Mouse (Mus musculus) embryonic facial prominence, embryonic 15.5 days (tissue): Measurements from ENCODE around the gene Tmem120a. TPM values are rescaled to one million over a fixed set of nuclear protein-coding genes. Genes with fewer than 3 reads are reported as not detected.

Experiments
- ATAC-seq: fragments of 200-750 bp; cut with Nextera tagmentation; 2 replicates; pipeline ENCODE4 v1.8.0; 2017; ENCODE audit warnings: low read depth, moderate TSS enrichment; ENCODE audit not compliant: insufficient number of reproducible peaks, low FRiP score, low TSS enrichment
- H3K27ac ChIP-seq: fragments of 300-500 bp; sonication (generic); replicated peaks from 2 replicates; pipeline ENCODE4 v1.5.1; 2015; ENCODE audit warnings: mild to moderate bottlenecking, inconsistent platforms
- H3K27me3 ChIP-seq: fragments of 300-500 bp; sonication (generic); 2 replicates; pipeline ENCODE4 v1.6.1; 2015; ENCODE audit warnings: inconsistent platforms
- H3K36me3 ChIP-seq: fragments of 300-500 bp; sonication (generic); 2 replicates; pipeline ENCODE4 v1.6.1; 2015; ENCODE audit warnings: mild to moderate bottlenecking, inconsistent platforms
- H3K4me1 ChIP-seq: fragments of 300-500 bp; sonication (generic); 2 replicates; pipeline ENCODE4 v1.6.1; 2015; ENCODE audit warnings: inconsistent platforms
- H3K4me2 ChIP-seq: fragments of 300-500 bp; sonication (generic); replicated peaks from 2 replicates; pipeline ENCODE4 v1.6.1; 2015; ENCODE audit warnings: mild to moderate bottlenecking, inconsistent platforms
- H3K4me3 ChIP-seq: fragments of 300-500 bp; sonication (generic); replicated peaks from 2 replicates; pipeline ENCODE4 v1.5.1; 2015; ENCODE audit warnings: mild to moderate bottlenecking, inconsistent platforms
- H3K9ac ChIP-seq: fragments of 300-500 bp; sonication (generic); 2 replicates; pipeline ENCODE4 v1.6.1; 2015; ENCODE audit warnings: inconsistent platforms
- H3K9me3 ChIP-seq: fragments of 300-500 bp; sonication (generic); replicated peaks from 2 replicates; pipeline ENCODE4 v1.6.1; 2016; ENCODE audit warnings: inconsistent platforms
- WGBS: fragments of 180-500 bp; shearing (Covaris S2); methylation state at CpG from one replicate; pipeline ENCODE4 v1.1.7; 2015; 5-methylcytosine and 5-hydroxymethylcytosine counted together
- polyA plus RNA-seq: library from polyadenylated mRNA; unstranded; fragments of >200 nt; fragmentation: Nextera tagmentation; extraction: Ambion mirVana; gene quantifications from 2 replicates; pipeline ENCODE4 v1.2.1, GENCODE M21; 2015

The Tmem120a gene
- polyA plus RNA-seq, 1 experiment from 2014 or later, result 42.7 TPM

- Histone ChIP-seq H3K27ac (no peak overlapping the region), H3K4me1 (peaks cover 4% of the 10 kb centered on the region; the same call in 1 of the 2 replicates), H3K27me3 (no peaks in the 10 kb centered on the region), H3K9ac (no peak overlapping the region), H3K4me2 (no peak overlapping the region), H3K9me3 (0 out of 2 replicates have a peak, but pooled peaks cover 4% of the 10 kb centered on the region), H3K36me3 (no peaks in the 10 kb centered on the region), H3K4me3 (no peak overlapping the region)
- no peak for ATAC-seq
- 72% methylated on average over 2 of the region's 2 CpGs for WGBS
Observed at GRCm38 (mm10) chr5:135751595-135751994, 7.3 kb upstream of the Tmem120a start.

- no peak for ATAC-seq
- H3K4me2 ChIP-seq, result no peak overlapping the region
- H3K4me1 ChIP-seq, result peaks cover 4% of the 10 kb centered on the region; the same call in 1 of the 2 replicates
- 67% methylated on average over 1 of the region's 1 CpGs for WGBS
- H3K27ac ChIP-seq, result no peak overlapping the region
- no peaks in the 10 kb centered on the region for H3K27me3 ChIP-seq
- H3K36me3 ChIP-seq, result no peaks in the 10 kb centered on the region
- 0 out of 2 replicates have a peak, but pooled peaks cover 4% of the 10 kb centered on the region for H3K9me3 ChIP-seq
- no peak overlapping the region for H3K4me3 ChIP-seq
- no peak overlapping the region for H3K9ac ChIP-seq
Observed at GRCm38 (mm10) chr5:135751041-135751440, 6.8 kb upstream of the Tmem120a start.

DNA sequence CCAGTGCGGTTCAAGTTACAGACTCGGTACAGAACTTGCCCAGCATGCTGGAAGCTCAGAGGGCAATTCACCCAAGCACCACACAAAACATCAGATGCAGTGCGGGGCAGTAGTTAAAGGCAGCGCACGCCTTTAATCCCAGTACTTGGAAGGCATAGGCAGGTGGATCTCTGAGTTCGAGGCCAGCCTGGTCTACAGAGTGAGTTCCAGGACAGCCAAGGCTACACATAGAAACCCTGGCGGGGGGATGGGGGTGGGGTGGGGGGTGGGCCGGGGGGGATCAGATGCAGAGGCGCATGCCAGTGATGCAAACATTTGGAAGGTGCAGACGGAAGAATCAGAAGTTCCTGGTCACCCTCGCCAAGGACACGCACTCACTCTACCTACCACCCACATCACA is 494 bp upstream of the Tmem120a start:
- Histone ChIP-seq H3K27ac (peak overlapping the region; percentile 79), H3K9me3 (0 out of 2 replicates have a peak, but pooled peaks cover 4% of the 10 kb centered on the region), H3K27me3 (no peaks in the 10 kb centered on the region), H3K4me3 (peak overlapping the region; percentile 80), H3K9ac (no peak overlapping the region), H3K36me3 (peaks cover 7% of the 10 kb centered on the region; the same call in 1 of the 2 replicates), H3K4me1 (peaks cover 25% of the 10 kb centered on the region), H3K4me2 (peak overlapping the region; percentile 93)
- 18% methylated on average over 12 of the region's 12 CpGs for WGBS
- no peak for ATAC-seq

DNA sequence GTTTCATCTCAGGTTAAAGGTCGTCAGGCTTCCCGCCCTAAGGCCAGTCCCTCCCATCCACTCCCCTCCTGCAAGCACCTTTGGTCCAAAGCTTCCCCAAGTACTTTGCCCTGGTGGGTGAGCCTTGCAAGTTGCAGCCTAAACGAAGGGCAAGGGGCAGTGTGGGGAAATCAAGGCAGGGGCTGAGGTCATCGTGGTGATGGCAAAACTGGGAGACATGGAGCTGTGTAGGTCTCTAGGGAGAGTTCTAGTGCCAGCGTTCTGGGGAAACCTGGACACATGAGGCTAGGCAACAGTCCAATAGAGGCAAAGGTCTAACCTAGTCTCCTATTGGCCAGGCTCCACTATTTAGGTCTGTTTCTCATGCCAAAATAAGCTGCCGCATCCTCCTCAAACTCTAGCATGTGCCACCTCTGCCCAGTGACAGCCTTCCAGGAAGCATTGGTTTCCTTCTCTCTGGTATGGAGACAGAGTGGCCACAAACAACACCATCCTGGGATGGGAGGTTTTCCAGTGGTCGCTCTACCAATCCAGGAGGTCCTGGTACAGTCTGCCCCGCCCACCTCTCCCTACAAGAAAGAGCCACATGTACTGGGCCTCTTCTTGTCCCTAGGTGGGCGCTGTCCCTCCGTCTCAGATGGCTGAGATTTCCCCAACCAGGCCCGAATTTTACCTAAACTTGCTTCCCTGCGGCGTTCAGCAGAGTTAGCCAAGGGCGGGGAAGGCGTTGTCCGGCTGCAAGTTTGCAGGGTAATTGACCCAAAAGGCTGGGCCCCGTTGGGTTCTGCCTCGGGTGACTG is 1.1 kb downstream of the Tmem120a start:
- peak; percentile 54; the same call in 1 of the 2 replicates for ATAC-seq
- H3K36me3 ChIP-seq, result peaks cover 7% of the 10 kb centered on the region; the same call in 1 of the 2 replicates
- H3K9me3 ChIP-seq, result 0 out of 2 replicates have a peak, but pooled peaks cover 4% of the 10 kb centered on the region
- H3K4me1 ChIP-seq, result peaks cover 25% of the 10 kb centered on the region
- H3K9ac ChIP-seq, result peak overlapping the region; percentile 70
- WGBS, result 17% methylated on average over 18 of the region's 18 CpGs
- H3K4me2 ChIP-seq, result peak overlapping the region; percentile 93
- no peaks in the 10 kb centered on the region for H3K27me3 ChIP-seq
- H3K27ac ChIP-seq, result no peak overlapping the region
- H3K4me3 ChIP-seq, result peak overlapping the region; percentile 80

DNA sequence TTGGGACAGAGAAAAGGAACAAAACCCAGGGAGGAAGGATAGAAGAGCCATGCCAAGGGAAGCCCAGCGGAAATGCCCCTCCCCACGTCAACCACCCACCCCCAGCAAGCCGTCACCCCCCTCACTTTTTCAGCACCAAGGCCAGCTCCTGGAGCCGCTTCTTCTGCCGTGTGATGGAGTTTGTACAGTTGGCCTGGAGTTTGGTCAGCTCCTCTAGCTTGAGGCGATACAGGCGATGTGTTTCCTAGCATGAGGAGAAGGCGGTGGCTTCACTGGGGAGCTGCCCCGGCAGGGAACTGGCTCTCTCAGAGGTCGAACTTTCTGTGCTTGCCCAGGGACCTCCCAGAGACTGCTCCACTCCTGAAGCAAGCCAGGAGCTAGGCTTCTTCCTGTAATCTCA is 2.1 kb downstream of the Tmem120a start:
- peaks cover 25% of the 10 kb centered on the region for H3K4me1 ChIP-seq
- ATAC-seq, result no peak
- no peak overlapping the region for H3K27ac ChIP-seq
- no peaks in the 10 kb centered on the region for H3K27me3 ChIP-seq
- no peak overlapping the region for H3K4me2 ChIP-seq
- no peak overlapping the region for H3K9ac ChIP-seq
- H3K9me3 ChIP-seq, result no peaks in the 10 kb centered on the region
- H3K36me3 ChIP-seq, result peaks cover 14% of the 10 kb centered on the region; the same call in 1 of the 2 replicates
- WGBS, result 57% methylated on average over 10 of the region's 10 CpGs
- H3K4me3 ChIP-seq, result no peak overlapping the region

DNA sequence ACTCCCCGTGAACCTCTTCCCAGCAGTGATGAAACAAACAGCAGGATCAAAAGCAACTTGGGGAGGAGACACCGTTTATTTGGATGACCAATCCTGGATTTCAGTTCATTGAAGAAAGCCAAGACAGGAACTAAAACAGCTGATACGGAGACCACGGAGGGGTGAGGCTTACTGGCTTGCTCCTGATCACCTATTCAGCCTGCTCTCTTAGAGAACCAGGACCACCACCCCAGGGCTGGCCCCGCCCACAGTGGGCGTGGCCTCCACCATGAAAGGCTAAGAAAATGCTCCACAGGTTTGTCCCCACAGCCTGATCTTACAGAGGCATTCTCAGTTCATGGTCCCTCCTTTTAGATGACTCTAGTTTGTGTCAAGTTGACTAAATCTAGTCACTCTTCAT is 6.0 kb downstream of the Tmem120a start:
- no peak for ATAC-seq
- Histone ChIP-seq H3K4me2 (no peak overlapping the region), H3K9ac (no peak overlapping the region), H3K36me3 (peaks cover 52% of the 10 kb centered on the region), H3K27ac (no peak overlapping the region), H3K4me1 (peaks cover 12% of the 10 kb centered on the region), H3K4me3 (no peak overlapping the region), H3K9me3 (no peaks in the 10 kb centered on the region), H3K27me3 (no peaks in the 10 kb centered on the region)
- WGBS, result 24% methylated on average over 6 of the region's 6 CpGs

- Histone ChIP-seq H3K9me3 (no peaks in the 10 kb centered on the region), H3K4me2 (no peak overlapping the region), H3K27ac (no peak overlapping the region), H3K4me1 (0 out of 2 replicates have a peak, but pooled peaks cover under 1% of the 10 kb centered on the region), H3K27me3 (no peaks in the 10 kb centered on the region), H3K4me3 (no peak overlapping the region), H3K9ac (no peak overlapping the region), H3K36me3 (peaks cover 64% of the 10 kb centered on the region)
- no peak for ATAC-seq
- WGBS, result 74% methylated on average over 7 of the region's 7 CpGs
Observed at GRCm38 (mm10) chr5:135737154-135737553, 7.1 kb downstream of the Tmem120a start.

DNA sequence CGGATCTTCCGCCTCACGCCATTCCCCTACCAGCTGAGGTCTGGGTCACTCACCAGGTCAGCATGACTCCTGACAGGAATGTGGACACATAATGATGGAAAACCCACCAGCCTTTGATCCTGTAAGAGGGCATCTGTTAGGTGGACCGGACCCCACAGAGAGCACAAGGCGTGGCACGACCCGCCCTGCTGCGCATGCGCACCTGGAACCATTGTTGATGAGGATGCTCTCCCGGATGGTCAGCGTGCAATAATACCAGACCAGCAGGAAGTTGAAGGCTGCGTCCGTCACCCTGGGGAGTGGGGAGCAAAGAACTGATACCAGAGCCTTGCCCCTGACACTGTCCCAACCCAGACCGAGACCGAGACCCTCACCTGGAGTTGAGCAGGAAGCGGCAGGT is 7.7 kb downstream of the Tmem120a start:
- Histone ChIP-seq H3K4me3 (no peak overlapping the region), H3K9me3 (no peaks in the 10 kb centered on the region), H3K4me1 (no peaks in the 10 kb centered on the region), H3K4me2 (no peak overlapping the region), H3K27ac (no peak overlapping the region), H3K27me3 (no peaks in the 10 kb centered on the region), H3K36me3 (peaks cover 66% of the 10 kb centered on the region), H3K9ac (no peak overlapping the region)
- 92% methylated on average over 16 of the region's 16 CpGs for WGBS
- no peak for ATAC-seq

DNA sequence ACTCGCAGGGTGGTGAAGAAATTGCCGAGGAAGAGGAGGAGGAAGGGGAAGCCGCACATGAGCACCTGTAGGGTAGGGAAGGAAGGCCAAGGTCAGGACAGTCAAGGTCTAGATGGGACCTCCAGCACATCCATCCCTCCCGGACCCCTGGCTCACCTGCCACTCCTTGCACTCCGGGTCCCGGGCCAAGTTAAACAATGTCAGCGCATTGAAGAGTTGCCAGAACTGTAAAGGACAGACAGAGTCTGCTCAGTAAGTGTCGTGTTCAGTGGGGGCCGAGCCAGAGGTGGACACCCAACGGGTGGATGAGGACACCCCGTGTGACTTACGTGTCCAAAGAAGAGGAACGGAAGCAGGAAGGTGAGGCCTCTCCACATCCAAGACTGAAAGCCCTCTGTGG is 8.5 kb downstream of the Tmem120a start:
- no peaks in the 10 kb centered on the region for H3K27me3 ChIP-seq
- no peak overlapping the region for H3K27ac ChIP-seq
- peaks cover 71% of the 10 kb centered on the region for H3K36me3 ChIP-seq
- no peak for ATAC-seq
- 92% methylated on average over 13 of the region's 13 CpGs for WGBS
- no peaks in the 10 kb centered on the region for H3K9me3 ChIP-seq
- no peak overlapping the region for H3K4me2 ChIP-seq
- no peaks in the 10 kb centered on the region for H3K4me1 ChIP-seq
- no peak overlapping the region for H3K4me3 ChIP-seq
- H3K9ac ChIP-seq, result no peak overlapping the region

GRCm38 (mm10) chr5:135734057-135734680 is 10.1 kb downstream of the Tmem120a start:
- Histone ChIP-seq H3K4me1 (no peaks in the 10 kb centered on the region), H3K4me3 (no peak overlapping the region), H3K36me3 (peaks cover 86% of the 10 kb centered on the region), H3K9me3 (no peaks in the 10 kb centered on the region), H3K9ac (no peak overlapping the region), H3K27me3 (no peaks in the 10 kb centered on the region), H3K4me2 (no peak overlapping the region), H3K27ac (no peak overlapping the region)
- 92% methylated on average over 42 of the region's 42 CpGs for WGBS
- no peak for ATAC-seq

DNA sequence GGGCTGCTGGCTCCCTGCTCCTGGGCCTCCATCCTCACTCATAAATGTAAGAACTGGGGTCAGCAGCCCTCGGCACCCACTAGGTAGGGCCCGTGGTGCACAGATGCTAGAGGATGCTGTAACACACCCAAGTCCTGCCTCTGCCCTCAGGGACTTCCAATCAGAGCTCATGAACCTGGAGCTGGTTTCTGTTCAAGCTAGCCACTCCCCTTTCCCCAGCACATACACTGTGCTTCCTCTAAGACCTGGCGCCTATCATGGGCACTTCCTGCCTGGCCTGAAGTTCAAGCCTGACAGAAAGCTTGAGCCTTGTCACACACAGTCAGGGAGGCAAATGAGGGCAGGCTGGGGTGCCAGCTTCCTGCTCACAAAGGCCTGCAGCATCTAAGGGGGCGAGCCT is 11.2 kb downstream of the Tmem120a start:
- Histone ChIP-seq H3K4me1 (no peaks in the 10 kb centered on the region), H3K27ac (no peak overlapping the region), H3K36me3 (peaks cover 87% of the 10 kb centered on the region), H3K4me2 (no peak overlapping the region), H3K9ac (no peak overlapping the region), H3K27me3 (no peaks in the 10 kb centered on the region), H3K4me3 (no peak overlapping the region), H3K9me3 (no peaks in the 10 kb centered on the region)
- WGBS, result 89% methylated on average over 4 of the region's 4 CpGs
- ATAC-seq, result no peak
